Mouse (Mus musculus): ENCODE measurements at regions not wholly inside any gene's neighbourhood (a gene's known extent, or its start where the extent isn't known, plus 50 kb on each side); places are given as distances from the start of the nearest gene placed in this dataset.

DNA sequence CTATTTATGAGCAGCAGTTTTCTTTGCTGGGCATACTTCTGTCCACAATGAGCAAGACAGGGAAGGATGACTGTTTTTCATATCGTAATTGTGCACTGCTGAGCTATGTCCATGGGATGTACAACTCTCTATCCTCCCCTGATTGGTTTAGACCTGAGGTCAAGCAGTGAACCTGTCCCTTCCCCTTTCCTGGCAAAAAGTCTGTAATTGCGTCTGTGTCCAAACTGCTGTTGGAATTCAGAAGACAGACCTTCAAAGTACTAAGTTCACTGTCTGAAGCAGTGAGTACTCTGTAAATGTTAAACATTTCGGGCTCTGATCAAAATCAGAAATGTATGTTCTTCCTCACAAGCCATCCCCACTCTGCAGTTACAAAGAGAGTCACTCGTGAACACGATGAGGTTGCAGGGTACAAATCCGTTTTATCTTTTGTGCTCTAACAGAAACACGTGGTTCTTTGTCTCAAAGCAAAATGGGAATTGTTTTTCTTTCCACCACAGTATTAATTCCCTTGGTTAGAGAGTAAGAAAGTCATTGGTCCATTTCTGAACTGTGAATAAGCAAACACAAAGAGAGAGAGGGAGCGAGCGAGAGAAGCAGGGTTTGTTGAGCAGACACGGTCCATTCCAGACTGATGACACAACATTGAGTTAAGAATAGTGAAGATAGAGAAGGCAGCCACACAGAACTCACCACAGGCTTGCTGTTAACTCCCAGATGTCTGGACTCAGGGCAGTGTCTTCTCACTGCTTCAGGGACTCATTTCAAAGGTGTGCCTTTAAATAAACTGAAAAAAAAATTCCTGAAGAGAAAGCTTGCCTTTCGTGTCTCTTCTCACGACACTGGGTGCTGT, 70.4 kb upstream of the Ifne start:
- Histone ChIP-seq H3K9ac (ENCODE audit: insufficient read depth, low read depth) (no peak overlapping the region), H3K36me3 (replicated peaks in 1 of 2; ENCODE audit: control insufficient read depth in 1 of 2, insufficient read depth in 1 of 2, low read length in 1 of 2) (no peaks in the 10 kb centered on the region), H3K27ac (ENCODE audit: insufficient read depth, low read depth) (no peak overlapping the region), H3K4me3 (replicated peaks in 1 of 3; ENCODE audit: low read depth in 2 of 3, low read length in 2 of 3, poor library complexity in 1 of 3) (no peak overlapping the region), H3K27me3 (replicated peaks) (no peaks in the 10 kb centered on the region), H3K79me2 (replicated peaks; ENCODE audit: control insufficient read depth, extremely low read depth, insufficient read depth, poor library complexity, severe bottlenecking) (no peaks in the 10 kb centered on the region), H3K9me3 (replicated peaks; ENCODE audit: low read length) (no peaks in the 10 kb centered on the region), H3K4me2 (ENCODE audit: insufficient read depth, low read depth, poor library complexity, severe bottlenecking) (no peak overlapping the region), H3K4me1 (ENCODE audit: control insufficient read depth in 1 of 2, insufficient read depth in 2 of 2) (no peaks in the 10 kb centered on the region)
- in situ Hi-C loops (cut with MboI; ENCODE audit: low pct_ligation_motif_present, low pct_unique_long_range_greater_than_20kb, low sequenced_read_pairs), result no loop called here
- no peak for DNase-seq (ENCODE audit: extremely low read depth)
- TF ChIP-seq MAX (IDR thresholded peaks at IDR 0.05; ENCODE audit: low read length) (no peak), USF1 (IDR thresholded peaks at IDR 0.05; ENCODE audit: low read depth, low read length) (no peak), POLR2A (IDR thresholded peaks at IDR 0.05; ENCODE audit: low read depth, low read length) (no peak), RAD21 (IDR thresholded peaks at IDR 0.05; ENCODE audit: low read depth, low read length) (no peak), GABPA (IDR thresholded peaks at IDR 0.05; ENCODE audit: insufficient replicate concordance, low read depth, low read length) (no peak), ETS1 (conservative IDR thresholded peaks at IDR 0.05; ENCODE audit: low read depth, low read length) (no peak), MAZ (IDR thresholded peaks at IDR 0.05; ENCODE audit: low read depth, low read length) (no peak), SIN3A (IDR thresholded peaks at IDR 0.05; ENCODE audit: low read length) (no peak), E2F4 (IDR thresholded peaks at IDR 0.05; ENCODE audit: insufficient replicate concordance, low read depth, low read length) (no peak), ELF1 (IDR thresholded peaks at IDR 0.05; ENCODE audit: low read depth, low read length) (no peak), ZC3H11A (IDR thresholded peaks at IDR 0.05; ENCODE audit: low read depth, low read length) (no peak), MEF2A (IDR thresholded peaks at IDR 0.05; ENCODE audit: borderline replicate concordance, low read depth, low read length) (no peak), EP300 (IDR thresholded peaks at IDR 0.05; ENCODE audit: low read length) (no peak), KAT2A (IDR thresholded peaks at IDR 0.05; ENCODE audit: insufficient replicate concordance, low read length) (no peak), MXI1 (IDR thresholded peaks at IDR 0.05; ENCODE audit: low read depth, low read length) (no peak), ZKSCAN1 (IDR thresholded peaks at IDR 0.05; ENCODE audit: borderline replicate concordance, low read depth, low read length) (no peak), HCFC1 (IDR thresholded peaks at IDR 0.05; ENCODE audit: low read depth, low read length) (no peak), CTCF (conservative IDR thresholded peaks at IDR 0.05 in 1 of 2, IDR thresholded peaks at IDR 0.05 in 1 of 2; ENCODE audit: low read depth in 2 of 2, low read length in 2 of 2) (no peak), PAX5 (IDR thresholded peaks at IDR 0.05; ENCODE audit: low read length) (no peak)
- dilution Hi-C loops (cut with MboI; ENCODE audit: extremely low pct_ligation_motif_present, extremely low pct_unique_long_range_greater_than_20kb, low sequenced_read_pairs), result no loop called here
